Mouse (Mus musculus): Measurements from ENCODE around the gene Ckm. TPM values are rescaled to one million over a fixed set of nuclear protein-coding genes. Genes with fewer than 3 reads are reported as not detected.

The Ckm gene
- polyA plus RNA-seq, 1 experiment from 2014 or later = 1.1 TPM

DNA sequence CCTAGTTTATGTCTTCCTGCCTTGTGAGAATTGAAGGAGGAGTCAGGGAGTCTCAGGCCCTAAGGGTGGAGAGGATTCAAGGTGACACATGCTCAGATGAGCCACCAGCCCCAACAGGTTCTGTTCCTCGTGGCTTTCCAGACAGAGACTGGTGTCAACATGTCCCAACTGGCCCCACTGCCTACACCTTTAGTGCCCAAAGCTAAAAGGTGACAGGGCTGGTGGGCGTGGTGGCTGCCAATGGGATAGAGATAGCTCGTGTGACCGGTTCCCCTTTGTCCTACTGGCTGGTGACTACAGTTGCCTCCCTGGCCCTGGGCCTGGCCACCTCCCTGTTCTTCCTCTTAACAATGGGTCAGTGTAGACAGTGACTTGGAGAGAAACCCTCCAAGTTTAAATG lies 39.2 kb upstream of the Ckm start:
- 83% methylated on average over 4 of the region's 4 CpGs for WGBS

GRCm38 (mm10) chr7:19368380-19368779 lies 36.2 kb upstream of the Ckm start:
- no peak for ATAC-seq (ENCODE audit: low read depth)

More for the DNA sequence above, 39.2 kb upstream of the Ckm start:
- Histone ChIP-seq H3K27me3 (peaks cover 25% of the 10 kb centered on the region), H3K36me3 (no peaks in the 10 kb centered on the region), H3K27ac (replicated peaks) (no peak overlapping the region), H3K4me2 (no peak overlapping the region), H3K9ac (no peak overlapping the region), H3K4me1 (replicated peaks) (peaks cover 28% of the 10 kb centered on the region), H3K4me3 (no peak overlapping the region), H3K9me3 (no peaks in the 10 kb centered on the region)
- ATAC-seq (ENCODE audit: low read depth) = no peak

GRCm38 (mm10) chr7:19369823-19370425 lies 34.7 kb upstream of the Ckm start:
- WGBS = 10% methylated on average over 46 of the region's 46 CpGs
- H3K36me3 ChIP-seq = no peaks in the 10 kb centered on the region
- no peak overlapping the region for H3K27ac ChIP-seq (replicated peaks)
- peaks cover 5% of the 10 kb centered on the region for H3K4me1 ChIP-seq (replicated peaks)
- H3K9me3 ChIP-seq = no peaks in the 10 kb centered on the region
- H3K4me2 ChIP-seq = peak overlapping the region; percentile 54
- H3K4me3 ChIP-seq = peak overlapping the region; percentile 35
- H3K9ac ChIP-seq = peak overlapping the region; percentile 63
- peak; percentile 80 for ATAC-seq (ENCODE audit: low read depth)
- H3K27me3 ChIP-seq = peaks cover 15% of the 10 kb centered on the region

More at GRCm38 (mm10) chr7:19368380-19368779, 36.2 kb upstream of the Ckm start:
- no peak overlapping the region for H3K4me2 ChIP-seq
- peaks cover 9% of the 10 kb centered on the region for H3K4me1 ChIP-seq (replicated peaks)
- peaks cover 15% of the 10 kb centered on the region for H3K27me3 ChIP-seq
- H3K4me3 ChIP-seq = no peak overlapping the region
- no peaks in the 10 kb centered on the region for H3K36me3 ChIP-seq
- no peaks in the 10 kb centered on the region for H3K9me3 ChIP-seq
- WGBS = 18% methylated on average over 16 of the region's 16 CpGs
- H3K27ac ChIP-seq (replicated peaks) = no peak overlapping the region
- H3K9ac ChIP-seq = no peak overlapping the region

DNA sequence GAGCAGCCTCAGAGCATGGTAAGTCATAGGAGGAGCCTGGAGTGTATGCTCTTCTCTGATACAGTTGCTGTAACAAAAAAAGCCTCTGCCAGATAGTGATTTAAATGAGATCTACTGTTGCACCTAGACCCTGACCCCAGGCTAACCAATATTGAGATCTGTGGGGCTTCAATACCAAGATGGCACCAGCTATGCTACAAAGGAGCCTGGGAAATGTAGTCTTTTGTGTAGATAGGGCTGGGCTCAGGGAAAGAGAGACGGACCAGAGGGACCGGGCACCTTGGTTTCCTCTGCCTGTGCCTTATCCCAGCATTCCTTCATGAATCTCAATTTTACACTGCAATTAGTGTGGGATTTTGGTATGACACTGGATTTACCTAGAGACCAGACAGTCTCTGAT lies 31.2 kb upstream of the Ckm start:
- H3K4me1 ChIP-seq (replicated peaks) = peaks cover 5% of the 10 kb centered on the region
- H3K4me3 ChIP-seq = no peak overlapping the region
- no peak overlapping the region for H3K9ac ChIP-seq
- H3K36me3 ChIP-seq = no peaks in the 10 kb centered on the region
- peaks cover 14% of the 10 kb centered on the region for H3K27me3 ChIP-seq
- WGBS = 84% methylated on average over 2 of the region's 2 CpGs
- ATAC-seq (ENCODE audit: low read depth) = no peak
- no peak overlapping the region for H3K4me2 ChIP-seq
- no peaks in the 10 kb centered on the region for H3K9me3 ChIP-seq
- no peak overlapping the region for H3K27ac ChIP-seq (replicated peaks)

DNA sequence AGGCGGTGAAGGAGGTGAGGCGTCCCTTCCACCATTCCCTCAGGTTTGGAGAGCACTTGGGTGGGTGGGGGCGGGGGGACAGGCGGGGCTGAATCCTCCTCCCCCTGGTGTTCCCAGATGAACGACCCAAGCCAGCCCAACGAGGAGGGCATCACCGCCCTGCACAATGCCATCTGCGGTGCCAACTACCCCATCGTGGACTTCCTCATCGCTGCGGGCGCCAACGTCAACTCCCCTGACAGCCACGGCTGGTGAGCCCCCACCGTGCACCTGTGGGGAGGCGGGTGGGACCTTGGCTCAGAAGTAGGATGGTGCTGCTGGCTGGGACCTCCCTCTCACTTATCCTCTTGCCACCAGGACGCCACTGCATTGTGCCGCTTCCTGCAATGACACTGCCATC lies 29.2 kb upstream of the Ckm start:
- no peak overlapping the region for H3K9ac ChIP-seq
- no peaks in the 10 kb centered on the region for H3K36me3 ChIP-seq
- WGBS = 79% methylated on average over 18 of the region's 18 CpGs
- H3K4me1 ChIP-seq (replicated peaks) = no peaks in the 10 kb centered on the region
- H3K4me2 ChIP-seq = no peak overlapping the region
- no peak overlapping the region for H3K4me3 ChIP-seq
- no peaks in the 10 kb centered on the region for H3K9me3 ChIP-seq
- H3K27me3 ChIP-seq = no peaks in the 10 kb centered on the region
- no peak overlapping the region for H3K27ac ChIP-seq (replicated peaks)
- no peak for ATAC-seq (ENCODE audit: low read depth)

DNA sequence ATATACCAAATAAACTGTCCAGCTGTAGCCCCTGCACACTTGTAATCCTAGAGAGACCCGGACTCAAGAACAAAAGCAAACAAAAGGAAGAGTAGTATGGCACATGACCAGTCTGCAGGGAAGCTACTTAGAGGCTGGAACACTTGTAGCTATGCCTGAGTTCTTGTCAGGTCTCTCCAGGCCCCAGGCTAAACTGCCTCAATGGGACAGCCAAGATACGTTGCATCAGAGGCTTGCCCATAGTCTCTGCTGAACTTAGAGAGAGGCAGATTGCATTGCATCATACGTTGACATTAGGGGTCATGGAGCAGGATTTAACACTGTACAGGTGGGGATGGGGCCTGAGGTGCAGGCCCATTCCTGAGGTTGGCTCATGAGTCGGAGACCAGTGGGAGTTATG lies 28.6 kb upstream of the Ckm start:
- H3K4me2 ChIP-seq = no peak overlapping the region
- no peaks in the 10 kb centered on the region for H3K4me1 ChIP-seq (replicated peaks)
- H3K4me3 ChIP-seq = no peak overlapping the region
- H3K9ac ChIP-seq = no peak overlapping the region
- no peaks in the 10 kb centered on the region for H3K9me3 ChIP-seq
- H3K27me3 ChIP-seq = no peaks in the 10 kb centered on the region
- WGBS = 94% methylated on average over 4 of the region's 4 CpGs
- no peak overlapping the region for H3K27ac ChIP-seq (replicated peaks)
- no peaks in the 10 kb centered on the region for H3K36me3 ChIP-seq
- no peak for ATAC-seq (ENCODE audit: low read depth)

DNA sequence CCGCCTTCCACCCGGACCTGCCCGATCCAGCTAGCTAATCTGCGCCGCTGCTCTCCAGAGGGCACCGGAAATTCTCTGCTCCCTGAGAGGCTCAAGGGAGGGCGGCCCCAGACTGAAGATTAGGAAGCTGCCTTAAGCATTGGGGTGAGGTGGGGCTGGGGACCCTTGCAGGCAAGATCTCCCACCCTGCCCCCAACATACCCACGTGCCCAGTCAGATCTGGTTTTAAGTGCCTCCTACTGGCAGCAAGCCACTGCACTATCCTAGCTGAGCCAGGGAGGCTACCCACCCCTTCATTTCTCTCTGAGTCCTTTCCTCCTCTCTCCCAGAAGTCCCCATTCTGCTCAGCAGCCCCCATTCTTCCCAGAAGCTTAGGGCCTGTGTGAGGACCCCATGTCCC lies 26.5 kb upstream of the Ckm start:
- Histone ChIP-seq H3K9me3 (no peaks in the 10 kb centered on the region), H3K4me2 (no peak overlapping the region), H3K4me3 (no peak overlapping the region), H3K4me1 (replicated peaks) (peaks cover 8% of the 10 kb centered on the region), H3K27me3 (no peaks in the 10 kb centered on the region), H3K36me3 (no peaks in the 10 kb centered on the region), H3K27ac (replicated peaks) (no peak overlapping the region), H3K9ac (no peak overlapping the region)
- WGBS = 82% methylated on average over 8 of the region's 8 CpGs
- ATAC-seq (ENCODE audit: low read depth) = no peak

DNA sequence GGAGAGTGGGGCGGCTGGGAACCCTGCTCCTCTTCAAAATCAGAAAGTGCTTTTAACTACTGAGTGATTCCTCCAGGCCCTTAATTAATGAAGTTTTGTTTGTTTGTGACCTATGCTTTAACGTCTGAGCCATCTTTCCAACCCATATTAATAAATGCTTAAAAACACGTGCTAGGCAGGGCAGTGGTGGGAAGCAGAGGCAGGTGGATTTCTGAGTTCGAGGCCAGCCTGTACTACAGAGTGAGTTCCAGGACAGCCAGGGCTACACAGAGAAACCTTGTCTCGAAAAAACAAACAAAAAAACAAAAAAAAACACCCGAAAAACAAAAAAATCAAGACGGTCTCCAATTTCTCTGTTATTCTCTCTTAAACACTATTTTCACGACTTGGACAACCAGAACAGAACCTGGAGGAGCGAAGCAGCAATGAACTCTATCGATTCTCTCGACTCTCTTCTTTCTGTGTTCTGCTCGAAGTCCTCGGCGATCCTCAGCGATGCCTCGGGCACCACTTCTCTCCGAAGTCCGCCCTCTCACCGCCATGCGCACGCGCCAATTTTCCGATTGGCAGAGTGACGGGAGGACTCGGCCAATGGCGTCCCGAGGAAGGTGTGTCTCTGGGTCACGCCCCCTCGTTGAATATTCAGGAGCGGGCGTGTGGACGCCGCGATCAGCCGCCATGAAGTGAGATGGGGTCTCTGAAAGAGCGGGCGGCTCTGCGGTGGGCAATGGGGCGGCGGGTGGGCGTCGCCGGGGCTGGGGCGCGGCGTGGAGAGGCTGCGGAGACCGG lies 23.0 kb upstream of the Ckm start, which contains the start of gene Ercc2:
Gene Ercc2, plus strand, starts transcription at position 634 of the 789 bp plus-strand sequence.
- H3K4me2 ChIP-seq = peak within 1 kb of the TSS; percentile 91
- H3K27ac ChIP-seq (replicated peaks) = peak within 1 kb of the TSS; percentile 59
- no peaks in the 10 kb centered on the region for H3K9me3 ChIP-seq
- WGBS = 7% methylated on average over 43 of the region's 48 CpGs
- H3K4me3 ChIP-seq = peak within 1 kb of the TSS; percentile 86
- ATAC-seq (ENCODE audit: low read depth) = peak; percentile 94
- peak within 1 kb of the TSS; percentile 87 for H3K9ac ChIP-seq
- H3K4me1 ChIP-seq (replicated peaks) = peaks cover 21% of the 10 kb centered on the region
- H3K27me3 ChIP-seq = no peaks in the 10 kb centered on the region
- H3K36me3 ChIP-seq = peaks cover 28% of the 10 kb centered on the region

- peak overlapping the region; percentile 87 for H3K9ac ChIP-seq
- whole genome bisulfite sequencing = under 1% methylated on average over 34 of the region's 37 CpGs
- H3K4me1 ChIP-seq (replicated peaks) = peaks cover 21% of the 10 kb centered on the region
- peak; percentile 54 for ATAC-seq (ENCODE audit: low read depth)
- peaks cover 34% of the 10 kb centered on the region for H3K36me3 ChIP-seq
- no peaks in the 10 kb centered on the region for H3K27me3 ChIP-seq
- peak overlapping the region; percentile 91 for H3K4me2 ChIP-seq
- H3K9me3 ChIP-seq = no peaks in the 10 kb centered on the region
- H3K4me3 ChIP-seq = peak overlapping the region; percentile 86
- peak overlapping the region; percentile 59 for H3K27ac ChIP-seq (replicated peaks)
Measured at GRCm38 (mm10) chr7:19382166-19382541, 22.4 kb upstream of the Ckm start.

DNA sequence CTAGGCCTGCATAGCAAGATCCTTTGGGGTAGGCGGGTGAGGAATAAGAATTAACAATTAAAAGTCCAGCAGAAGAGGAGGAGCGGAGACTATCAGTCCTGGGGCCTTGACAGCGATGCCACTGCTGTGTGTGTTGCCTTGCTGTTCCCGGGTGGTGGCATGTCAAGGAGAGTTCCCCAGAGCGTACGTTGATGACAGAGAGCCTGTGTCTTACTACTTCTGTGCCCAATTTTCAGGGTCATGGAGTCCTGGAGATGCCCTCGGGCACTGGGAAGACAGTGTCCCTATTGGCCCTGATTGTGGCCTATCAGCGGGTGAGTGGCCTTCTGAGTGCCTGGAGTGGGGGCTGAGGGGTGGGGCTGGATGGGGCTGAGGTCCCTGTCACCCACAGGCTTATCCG lies 20.9 kb upstream of the Ckm start:
- H3K27ac ChIP-seq (replicated peaks) = no peak overlapping the region
- no peaks in the 10 kb centered on the region for H3K9me3 ChIP-seq
- H3K4me2 ChIP-seq = peak overlapping the region; percentile 91
- no peaks in the 10 kb centered on the region for H3K27me3 ChIP-seq
- ATAC-seq (ENCODE audit: low read depth) = no peak
- peaks cover 27% of the 10 kb centered on the region for H3K4me1 ChIP-seq (replicated peaks)
- no peak overlapping the region for H3K4me3 ChIP-seq
- peaks cover 49% of the 10 kb centered on the region for H3K36me3 ChIP-seq
- H3K9ac ChIP-seq = 0 out of 2 replicates have a peak overlapping the region, but pooled peaks have one; percentile 87
- WGBS = 86% methylated on average over 9 of the region's 9 CpGs

GRCm38 (mm10) chr7:19388699-19389413 lies 15.7 kb upstream of the Ckm start:
- WGBS = 64% methylated on average over 9 of the region's 10 CpGs
- Histone ChIP-seq H3K4me3 (no peak overlapping the region), H3K4me2 (no peak overlapping the region), H3K4me1 (replicated peaks) (peaks cover 18% of the 10 kb centered on the region), H3K27me3 (no peaks in the 10 kb centered on the region), H3K9me3 (no peaks in the 10 kb centered on the region), H3K27ac (replicated peaks) (peak overlapping the region; percentile 61), H3K9ac (peak overlapping the region; percentile 2; the same call in 1 of the 2 replicates), H3K36me3 (peaks cover 99% of the 10 kb centered on the region)
- no peak for ATAC-seq (ENCODE audit: low read depth)

- no peak overlapping the region for H3K9ac ChIP-seq
- H3K4me2 ChIP-seq = no peak overlapping the region
- peaks cover 8% of the 10 kb centered on the region for H3K27me3 ChIP-seq
- no peak for ATAC-seq (ENCODE audit: low read depth)
- H3K27ac ChIP-seq (replicated peaks) = no peak overlapping the region
- peaks cover 3% of the 10 kb centered on the region for H3K4me1 ChIP-seq (replicated peaks)
- H3K4me3 ChIP-seq = no peak overlapping the region
- WGBS = 92% methylated on average over 8 of the region's 8 CpGs
- peaks cover 63% of the 10 kb centered on the region for H3K36me3 ChIP-seq
- no peaks in the 10 kb centered on the region for H3K9me3 ChIP-seq
Measured at GRCm38 (mm10) chr7:19394484-19394883, 10.1 kb upstream of the Ckm start.

Data from neural tube, embryonic 13.5 days (tissue).